Mouse (Mus musculus) cerebellum, adult 2 months (tissue): ENCODE data around the gene Atf7ip.

Experiments used
- CTCF ChIP-seq: fragments of 200-500 bp; IDR thresholded peaks from 2 replicates; pipeline ENCODE4 v1.5.1; 2011; ENCODE audit warnings: low read depth, mild to moderate bottlenecking, control low read depth, low read length, moderate library complexity, borderline replicate concordance; ENCODE audit not compliant: insufficient read depth
- POLR2A ChIP-seq: fragments of 200-500 bp; IDR thresholded peaks from 2 replicates; pipeline ENCODE4 v1.6.1; 2011; ENCODE audit warnings: low read length, control low read depth, borderline replicate concordance; ENCODE audit not compliant: insufficient read depth

GRCm38 (mm10) chr6:136487554-136487950 is 18.4 kb upstream of the Atf7ip start:
- TF ChIP-seq CTCF: no peak
- TF ChIP-seq POLR2A: no peak
